Mouse (Mus musculus): ENCODE measurements at regions not wholly inside any gene's neighbourhood (a gene's known extent, or its start where the extent isn't known, plus 50 kb on each side); places are given as distances from the start of the nearest gene placed in this dataset.

- TF ChIP-seq CTCF (IDR thresholded peaks at IDR 0.05; ENCODE audit: low read depth, low read length) (no peak), POLR2A (IDR thresholded peaks at IDR 0.05; ENCODE audit: borderline replicate concordance, low read depth, low read length) (no peak)
Measured at GRCm38 (mm10) chr15:25303379-25303778, 110.2 kb downstream of the Basp1 start.

All from bone marrow macrophage, adult 2 months (primary cell).